Mouse (Mus musculus) lung, adult 2 months (tissue): ENCODE measurements around the gene S100pbp.

Source experiments
- CTCF ChIP-seq: fragments of 200-500 bp; IDR thresholded peaks from 2 replicates; pipeline ENCODE4 v1.5.1; 2011; ENCODE audit warnings: mild to moderate bottlenecking, low read length, control low read depth; ENCODE audit not compliant: insufficient read depth
- POLR2A ChIP-seq: fragments of 200-500 bp; IDR thresholded peaks from 2 replicates; pipeline ENCODE4 v1.6.1; 2011; ENCODE audit warnings: low read depth, mild to moderate bottlenecking, control low read depth, low read length, borderline replicate concordance; ENCODE audit errors: extremely low read depth

DNA sequence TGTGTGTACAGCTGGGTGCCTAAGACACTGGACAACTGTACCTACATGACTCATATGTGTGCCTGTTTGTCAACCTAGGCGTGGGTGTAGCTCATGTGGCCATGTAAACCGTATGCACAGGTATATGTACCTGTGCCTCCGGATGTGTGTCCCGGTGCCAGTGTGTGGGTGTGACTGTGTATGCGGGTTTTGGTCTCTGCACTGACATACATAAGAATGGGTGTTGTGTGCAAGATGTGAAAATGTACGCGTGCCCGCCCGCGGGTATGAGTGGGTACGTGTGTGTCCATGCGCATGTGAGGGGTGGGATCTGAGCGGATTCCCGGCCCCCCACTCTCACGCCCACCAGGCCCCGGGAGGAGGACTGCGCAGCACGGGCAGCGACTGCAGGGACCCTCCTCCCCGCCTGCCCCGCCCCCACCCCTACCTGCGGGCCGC, 49.1 kb upstream of the S100pbp start:
- no peak for TF ChIP-seq CTCF
- TF ChIP-seq POLR2A: no peak
